Mouse (Mus musculus) left cerebral cortex, adult 18-20 months (tissue): ENCODE data around the gene Rhbdd3. TPM values are rescaled to one million over a fixed set of nuclear protein-coding genes. Genes with fewer than 3 reads are reported as not detected.

Experiments used
- total RNA-seq, 2 experiments: library from RNA; stranded (reverse); gene quantifications; 2 replicates each; pipeline ENCODE4 v1.2.3; 2021

Rhbdd3 gene
- total RNA-seq, 2 experiments from 2014 or later: 22.9 to 23.3 TPM

Other genes starting within 250 kb of the Rhbdd3 start
- gene Nf2, start 249.4 kb upstream of the Rhbdd3 start, total RNA-seq: 10 to 100 TPM; 68.1 to 69.3 TPM
- 10 to 100 TPM; 91.6 to 91.8 TPM for gene Nipsnap1, start 225.0 kb upstream of the Rhbdd3 start, total RNA-seq
- 10 to 100 TPM; 37.1 to 37.5 TPM for gene Thoc5, start 203.6 kb upstream of the Rhbdd3 start, total RNA-seq
- gene Nefh, start 150.9 kb upstream of the Rhbdd3 start, total RNA-seq: 10 to 100 TPM; 46.2 to 59.5 TPM
- gene Ap1b1, start 112.1 kb upstream of the Rhbdd3 start, total RNA-seq: 100 to 1,000 TPM; 159 to 172 TPM
- gene Rasl10a, start 40.8 kb upstream of the Rhbdd3 start, total RNA-seq: 10 to 100 TPM; 78.2 to 86.3 TPM
- gene Gas2l1, start 33.6 kb upstream of the Rhbdd3 start, total RNA-seq: 10 to 100 TPM; 83.7 to 92.5 TPM
- gene Ewsr1, start 340 bp downstream of the Rhbdd3 start, total RNA-seq: 100 to 1,000 TPM; 265 to 298 TPM
- gene Emid1, start 53.3 kb downstream of the Rhbdd3 start, total RNA-seq: 1 to 10 TPM; 3.6 to 5.3 TPM
- 10 to 100 TPM; 14.4 to 16.4 TPM for gene Kremen1, start 162.6 kb downstream of the Rhbdd3 start, total RNA-seq